Mouse (Mus musculus) gastrocnemius, postnatal 10 days (tissue): ENCODE results near the gene Cplane1. TPM values are rescaled to one million over a fixed set of nuclear protein-coding genes. Genes with fewer than 3 reads are reported as not detected.

ENCODE experiments used
- DNase-seq: peaks from one replicate; pipeline ENCODE4 v3.0.0; 2021; ENCODE audit warnings: mixed read lengths
- total RNA-seq, 2 experiments: library from RNA; stranded (reverse); gene quantifications; 2 replicates each; pipeline ENCODE4 v1.2.3; 2021

The Cplane1 gene
- total RNA-seq, 2 experiments from 2014 or later: 5.4 to 9.4 TPM

DNA sequence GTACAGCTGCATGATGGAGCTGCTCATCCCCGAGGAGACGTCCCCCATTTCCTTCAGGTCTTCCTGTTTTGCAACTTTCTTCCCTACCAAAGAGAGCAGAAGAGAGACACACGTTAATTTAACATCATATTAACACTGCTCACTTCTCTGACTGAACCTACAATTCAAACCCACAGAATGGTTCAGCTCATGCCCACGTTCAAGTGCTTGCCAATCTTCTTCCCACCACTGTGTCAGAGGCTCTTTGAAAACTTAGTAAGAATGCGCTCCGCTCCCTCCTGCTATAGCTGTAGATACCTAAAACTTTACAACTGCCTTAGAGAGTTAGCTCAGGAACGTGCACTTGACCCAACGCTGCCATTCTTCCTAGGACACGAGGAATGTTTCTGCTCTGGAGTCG lies 134.0 kb downstream of the Cplane1 start:
- DNase-seq: no peak

- no peak for DNase-seq
Observed at GRCm38 (mm10) chr15:8305474-8305873, 136.6 kb downstream of the Cplane1 start.

- no peak for DNase-seq
Observed at GRCm38 (mm10) chr15:8317381-8317780, 148.5 kb downstream of the Cplane1 start.

GRCm38 (mm10) chr15:8319191-8319590 lies 150.3 kb downstream of the Cplane1 start:
- DNase-seq: no peak

Other genes starting within 250 kb of the Cplane1 start
- gene Wdr70, start 69.9 kb upstream of the Cplane1 start, total RNA-seq: 10 to 100 TPM; 24.6 to 26.3 TPM
- 10 to 100 TPM; 10.8 to 15.0 TPM for gene Nup155, start 59.8 kb upstream of the Cplane1 start, total RNA-seq